Mouse (Mus musculus): Measurements from ENCODE around the gene Pom121. TPM values are rescaled to one million over a fixed set of nuclear protein-coding genes. Genes with fewer than 3 reads are reported as not detected.

Gene Pom121
- 10 to 100 TPM; 51.6 to 51.7 TPM for total RNA-seq (2021)

- DNase-seq (ENCODE audit: low spot score in 2 of 2) = peak; percentile 86 to 87
- intact Hi-C loops (cut with DNase I) = loop anchor here (2.0 to 5.0 kb wide), 2 partner anchors 25 to 383 kb away; partner anchors contain the start of genes Mdh2, Nsun5 and Styxl1
Observed at GRCm38 (mm10) chr5:135394004-135394823, at the start of gene Pom121. Pom121 (minus strand) TSS chr5:135394546.

- DNase-seq (ENCODE audit: low spot score in 2 of 2) = no peak
- intact Hi-C loops (cut with DNase I) = no loop called here
Observed at GRCm38 (mm10) chr5:135442430-135442829, 48.1 kb upstream of the Pom121 start.

- intact Hi-C loops (cut with DNase I) = no loop called here
- no peak for DNase-seq (ENCODE audit: low spot score in 2 of 2)
Observed at GRCm38 (mm10) chr5:135435039-135435438, 40.7 kb upstream of the Pom121 start.

- no peak for DNase-seq (ENCODE audit: low spot score in 2 of 2)
- intact Hi-C loops (cut with DNase I) = no loop called here
Observed at GRCm38 (mm10) chr5:135433861-135434260, 39.5 kb upstream of the Pom121 start.

GRCm38 (mm10) chr5:135431111-135431510 is 36.8 kb upstream of the Pom121 start:
- no peak for DNase-seq (ENCODE audit: low spot score in 2 of 2)
- intact Hi-C loops (cut with DNase I) = no loop called here

GRCm38 (mm10) chr5:135428786-135429185 is 34.4 kb upstream of the Pom121 start:
- intact Hi-C loops (cut with DNase I) = loop anchor here (2.0 kb wide), 1 partner anchor 66 kb away; no protein-coding TSS in a partner anchor

GRCm38 (mm10) chr5:135410266-135410665 is 15.9 kb upstream of the Pom121 start:
- intact Hi-C loops (cut with DNase I) = no loop called here

More at GRCm38 (mm10) chr5:135428786-135429185, 34.4 kb upstream of the Pom121 start:
- no peak for DNase-seq (ENCODE audit: low spot score in 2 of 2)

GRCm38 (mm10) chr5:135408114-135408513 is 13.8 kb upstream of the Pom121 start:
- intact Hi-C loops (cut with DNase I) = no loop called here

More at GRCm38 (mm10) chr5:135410266-135410665, 15.9 kb upstream of the Pom121 start:
- no peak for DNase-seq (ENCODE audit: low spot score in 2 of 2)

GRCm38 (mm10) chr5:135405437-135405836 is 11.1 kb upstream of the Pom121 start:
- intact Hi-C loops (cut with DNase I) = no loop called here
- no peak for DNase-seq (ENCODE audit: low spot score in 2 of 2)

More at GRCm38 (mm10) chr5:135408114-135408513, 13.8 kb upstream of the Pom121 start:
- DNase-seq (ENCODE audit: low spot score in 2 of 2) = no peak

GRCm38 (mm10) chr5:135404623-135405022 is 10.3 kb upstream of the Pom121 start:
- intact Hi-C loops (cut with DNase I) = no loop called here
- peak; percentile 75 to 88 for DNase-seq (ENCODE audit: low spot score in 2 of 2)

GRCm38 (mm10) chr5:135400244-135400643 is 5.9 kb upstream of the Pom121 start:
- DNase-seq (ENCODE audit: low spot score in 2 of 2) = peak; percentile 76 to 80
- intact Hi-C loops (cut with DNase I) = loop anchor here (1.0 to 2.0 kb wide), 2 partner anchors 95 to 216 kb away; no protein-coding TSS in a partner anchor

GRCm38 (mm10) chr5:135399382-135399781 is 5.0 kb upstream of the Pom121 start:
- intact Hi-C loops (cut with DNase I) = loop anchor here (5.0 kb wide), 2 partner anchors 148 to 363 kb away; partner anchors contain the start of gene Hip1
- no peak for DNase-seq (ENCODE audit: low spot score in 2 of 2)

GRCm38 (mm10) chr5:135395826-135396225 is 1.5 kb upstream of the Pom121 start:
- intact Hi-C loops (cut with DNase I) = loop anchor here (2.0 to 5.0 kb wide), 3 partner anchors 27 to 366 kb away; partner anchors contain the start of genes Hip1 and Nsun5
- peak; percentile 39 to 51 for DNase-seq (ENCODE audit: low spot score in 2 of 2)

- DNase-seq (ENCODE audit: low spot score in 2 of 2) = no peak
- intact Hi-C loops (cut with DNase I) = no loop called here
Observed at GRCm38 (mm10) chr5:135383771-135384170, 10.6 kb downstream of the Pom121 start.

GRCm38 (mm10) chr5:135382746-135383145 is 11.6 kb downstream of the Pom121 start:
- intact Hi-C loops (cut with DNase I) = no loop called here
- DNase-seq (ENCODE audit: low spot score in 2 of 2) = no peak

GRCm38 (mm10) chr5:135381356-135381925 is 12.9 kb downstream of the Pom121 start:
- DNase-seq (ENCODE audit: low spot score in 2 of 2) = no peak
- intact Hi-C loops (cut with DNase I) = no loop called here

- DNase-seq (ENCODE audit: low spot score in 2 of 2) = no peak
- intact Hi-C loops (cut with DNase I) = no loop called here
Observed at GRCm38 (mm10) chr5:135380681-135381080, 13.7 kb downstream of the Pom121 start.

GRCm38 (mm10) chr5:135376341-135376740 is 18.0 kb downstream of the Pom121 start:
- intact Hi-C loops (cut with DNase I) = no loop called here
- no peak for DNase-seq (ENCODE audit: low spot score in 2 of 2)

GRCm38 (mm10) chr5:135375167-135375566 is 19.2 kb downstream of the Pom121 start:
- DNase-seq (ENCODE audit: low spot score in 2 of 2) = no peak
- intact Hi-C loops (cut with DNase I) = no loop called here

GRCm38 (mm10) chr5:135373601-135374000 is 20.7 kb downstream of the Pom121 start:
- DNase-seq (ENCODE audit: low spot score in 2 of 2) = no peak
- intact Hi-C loops (cut with DNase I) = no loop called here

Data from left cerebral cortex, postnatal 25 days (tissue).